Mouse (Mus musculus) ovary, adult 10 weeks (tissue): ENCODE results near the gene Olfm3. TPM values are rescaled to one million over a fixed set of nuclear protein-coding genes. Genes with fewer than 3 reads are reported as not detected.

Experiments used
- polyA plus RNA-seq: library from polyadenylated mRNA; stranded (reverse); fragments of 350-450 nt; fragmentation: Illumina TruSeq; extraction: RNeasy Lipid Tissue Mini Kit (QIAGEN cat#74804); gene quantifications from one replicate; pipeline ENCODE4 v1.2.3, GENCODE M21; 2014

The Olfm3 gene
- polyA plus RNA-seq = not detected

GRCm38 (mm10) chr3:114903924-114904438, at the start of gene Olfm3:
Gene Olfm3, plus strand, starts transcription at chr3:114904078.

